In the genomic region with DNA sequence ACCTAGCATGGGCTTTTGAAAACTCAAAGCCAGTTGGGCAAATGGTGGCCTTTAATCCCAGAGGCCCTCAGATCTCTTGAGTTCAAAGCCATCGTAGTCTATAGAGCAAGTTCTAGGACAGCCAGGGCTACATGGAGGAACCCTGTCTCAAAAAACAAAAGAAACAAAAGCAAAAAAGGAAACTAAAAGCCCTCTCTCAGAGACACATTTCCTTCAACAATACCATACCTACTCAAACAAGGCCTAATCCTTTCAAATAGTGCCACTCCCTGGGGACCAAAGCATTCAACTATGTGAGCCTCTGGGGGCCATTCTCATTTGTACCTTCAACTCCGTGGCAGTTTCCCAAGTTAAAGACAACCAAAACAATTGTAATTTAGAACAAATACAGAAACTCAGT, we compare ENCODE assay signal across 35 mouse cellular contexts. TPM values are rescaled to one million over a fixed set of nuclear protein-coding genes. Genes with fewer than 3 reads are reported as not detected.
"Had no signal": no experiment of that assay in that cellular context is flagged by ENCODE, and none has a peak within 500 bp of the region (broad histone marks: within the 10 kb centered on the region; RNA-seq: fewer than 3 reads in every experiment).

No protein-coding gene starts in this region.

- DNase-seq: gastrocnemius, postnatal 14 days; gastrocnemius, postnatal 36 days; heart, adult 11 months; heart, adult 2 months; heart, postnatal 14 days; heart, postnatal 36 days; kidney, adult 11 months; kidney, adult 8-10 months; kidney, postnatal 10 days; kidney, postnatal 25 days; kidney, postnatal 4 days; layer of hippocampus, adult 9-11 months; layer of hippocampus, postnatal 36 days; liver; liver, embryonic 13.5 days; liver, postnatal 0 days had no signal

- H3K27ac ChIP-seq: heart, adult 2 months; heart, embryonic 13.5 days; heart, embryonic 15.5 days; hindbrain, embryonic 13.5 days; hindbrain, embryonic 15.5 days; hindbrain, postnatal 0 days; limb, embryonic 10.5 days; limb, embryonic 12.5 days; liver, embryonic 13.5 days; liver, embryonic 15.5 days had no signal

- H3K9ac ChIP-seq: heart, embryonic 13.5 days; heart, embryonic 15.5 days; hindbrain, embryonic 13.5 days; hindbrain, embryonic 15.5 days; limb, embryonic 12.5 days; liver, embryonic 13.5 days; liver, embryonic 15.5 days; liver, postnatal 0 days had no signal

- H3K4me3 ChIP-seq: heart, adult 2 months; heart, embryonic 13.5 days; heart, embryonic 15.5 days; hindbrain, embryonic 13.5 days; hindbrain, embryonic 15.5 days; limb, embryonic 10.5 days; limb, embryonic 12.5 days; liver, embryonic 13.5 days; liver, embryonic 15.5 days had no signal

- H3K4me2 ChIP-seq: heart, embryonic 11.5 days; heart, embryonic 13.5 days; heart, embryonic 15.5 days; hindbrain, embryonic 13.5 days; hindbrain, embryonic 15.5 days; limb, embryonic 12.5 days; liver, embryonic 11.5 days; liver, embryonic 13.5 days; liver, embryonic 15.5 days had no signal

- H3K9me3 ChIP-seq: heart, embryonic 13.5 days; heart, embryonic 15.5 days; hindbrain, embryonic 13.5 days; hindbrain, embryonic 15.5 days; limb, embryonic 10.5 days; limb, embryonic 12.5 days; liver, embryonic 13.5 days; liver, embryonic 15.5 days had no signal

- H3K27me3 ChIP-seq: heart, embryonic 13.5 days; heart, embryonic 15.5 days; hindbrain, embryonic 13.5 days; hindbrain, embryonic 15.5 days; limb, embryonic 12.5 days; liver, embryonic 13.5 days; liver, embryonic 15.5 days had no signal

- H3K4me1 ChIP-seq: hindbrain, embryonic 13.5 days; hindbrain, embryonic 15.5 days; limb, embryonic 10.5 days; limb, embryonic 12.5 days had no signal

RNA-seq across cellular contexts. Expression of gene Prdm12, which starts 58.2 kb away (rescaled TPM):
- total RNA-seq: gastrocnemius, adult 18-20 months; gastrocnemius, adult 8-10 months; gastrocnemius, postnatal 14 days; gastrocnemius, postnatal 36 days; heart, adult 2 months; heart, postnatal 14 days; heart, postnatal 36 days; hematopoietic stem cell, adult 5-6 weeks; hindbrain, postnatal 0 days had no signal
- polyA plus RNA-seq: gonadal fat pad, adult 2 months; heart, adult 2 months; heart, embryonic 13.5 days; heart, embryonic 15.5 days; heart, postnatal 0 days; intestine, embryonic 14.5 days; intestine, embryonic 16.5 days; kidney, embryonic 14.5 days; kidney, embryonic 16.5 days; limb, embryonic 10.5 days; liver, embryonic 13.5 days; liver, embryonic 15.5 days; liver, postnatal 0 days had no signal
